Mouse (Mus musculus): Measurements from ENCODE around the gene Rps15.

DNA sequence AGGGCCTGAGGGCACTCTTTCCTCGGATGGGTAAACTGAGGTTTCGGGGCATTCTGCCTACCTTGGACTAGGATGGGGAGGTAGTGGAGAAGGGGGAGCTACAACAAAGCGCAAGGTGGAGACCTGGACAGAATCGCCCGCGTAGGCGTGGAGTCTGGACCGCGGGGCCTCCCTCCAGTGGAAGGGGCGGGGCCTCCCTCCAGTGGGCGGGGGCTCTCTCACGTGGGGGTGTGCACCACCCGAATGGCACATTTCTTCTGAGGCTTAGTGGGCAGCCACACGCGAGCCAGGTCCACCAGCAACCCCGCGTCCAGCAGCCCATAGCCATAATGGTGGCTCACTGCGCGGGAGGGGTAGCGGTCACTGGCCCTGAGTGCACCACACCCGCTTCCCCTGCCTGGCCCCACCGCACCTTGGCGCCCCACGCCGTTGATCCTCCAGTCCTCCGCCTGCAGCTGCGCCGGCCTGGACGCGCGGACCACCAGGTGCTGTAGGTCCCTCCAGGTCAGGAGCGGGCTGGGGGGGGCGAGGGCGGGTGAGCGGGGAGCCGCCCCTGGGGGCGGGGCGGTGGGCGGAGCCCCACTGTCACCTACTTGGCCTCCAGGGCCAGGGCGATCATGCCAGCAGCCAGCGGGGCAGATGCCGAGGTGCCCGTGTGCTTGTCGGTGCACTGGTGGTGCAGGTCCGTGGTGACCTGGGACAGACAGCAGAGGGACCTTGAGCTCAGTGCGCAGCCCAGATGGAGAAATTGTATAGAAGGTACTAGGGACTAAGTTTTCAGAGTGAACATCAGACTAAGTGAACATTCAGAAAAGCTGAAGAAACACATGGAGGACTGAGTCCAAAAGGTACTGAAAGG, 31.2 kb downstream of the Rps15 start:
- TF ChIP-seq CTCF (IDR thresholded peaks at IDR 0.05; ENCODE audit: low read depth) (no peak), EP300 (optimal IDR thresholded peaks at IDR 0.05) (no peak)
